Mouse (Mus musculus) limb, embryonic 13.5 days (tissue): ENCODE data around the gene Dazap2. TPM values are rescaled to one million over a fixed set of nuclear protein-coding genes. Genes with fewer than 3 reads are reported as not detected.
A peak's percentile ranks its signal among the peaks of the same experiment; 100 is the strongest.

Experiments
- ATAC-seq: fragments of 200-750 bp; cut with Nextera tagmentation; 2 replicates; pipeline ENCODE4 v1.8.0; 2017; ENCODE audit warnings: low read depth, moderate number of reproducible peaks, moderate TSS enrichment; ENCODE audit not compliant: low FRiP score
- H3K27ac ChIP-seq: fragments of 300-500 bp; sonication (generic); 2 replicates; pipeline ENCODE4 v1.5.1; 2015; ENCODE audit warnings: inconsistent platforms, mild to moderate bottlenecking, moderate library complexity
- H3K27me3 ChIP-seq: fragments of 300-500 bp; sonication (generic); 2 replicates; pipeline ENCODE4 v1.6.1; 2015; ENCODE audit warnings: mild to moderate bottlenecking, inconsistent platforms
- H3K36me3 ChIP-seq: fragments of 300-500 bp; sonication (generic); 2 replicates; pipeline ENCODE4 v1.6.1; 2015; ENCODE audit warnings: inconsistent platforms, mild to moderate bottlenecking, moderate library complexity
- H3K4me1 ChIP-seq: fragments of 300-500 bp; sonication (generic); 2 replicates; pipeline ENCODE4 v1.6.1; 2015; ENCODE audit warnings: inconsistent platforms
- H3K4me2 ChIP-seq: fragments of 300-500 bp; sonication (generic); replicated peaks from 2 replicates; pipeline ENCODE4 v1.6.1; 2015; ENCODE audit warnings: inconsistent platforms, mild to moderate bottlenecking, moderate library complexity
- H3K4me3 ChIP-seq: fragments of 300-500 bp; sonication (generic); 2 replicates; pipeline ENCODE4 v1.5.1; 2015; ENCODE audit warnings: moderate library complexity, mild to moderate bottlenecking, inconsistent platforms
- H3K9ac ChIP-seq: fragments of 300-500 bp; sonication (generic); 2 replicates; pipeline ENCODE4 v1.6.1; 2015; ENCODE audit warnings: mild to moderate bottlenecking, inconsistent platforms
- H3K9me3 ChIP-seq: fragments of 300-500 bp; sonication (generic); 2 replicates; pipeline ENCODE4 v1.6.1; 2016; ENCODE audit warnings: inconsistent platforms
- WGBS: fragments of 180-500 bp; shearing (Covaris S2); methylation state at CpG from one replicate; pipeline ENCODE4 v1.1.7; 2015; 5-methylcytosine and 5-hydroxymethylcytosine counted together
- polyA plus RNA-seq: library from polyadenylated mRNA; unstranded; fragments of >200 nt; fragmentation: Nextera tagmentation; extraction: Ambion mirVana; gene quantifications from 2 replicates; pipeline ENCODE4 v1.2.1, GENCODE M21; 2015

Dazap2 gene
- polyA plus RNA-seq, 1 experiment from 2014 or later, result 143 TPM

GRCm38 (mm10) chr15:100630126-100630525 is 15.0 kb downstream of the Dazap2 start:
- WGBS, result 62% methylated on average over 3 of the region's 3 CpGs

GRCm38 (mm10) chr15:100631454-100632170 is 16.5 kb downstream of the Dazap2 start:
- no peak overlapping the region for H3K4me3 ChIP-seq
- WGBS, result 82% methylated on average over 12 of the region's 12 CpGs
- H3K9ac ChIP-seq, result no peak overlapping the region
- no peaks in the 10 kb centered on the region for H3K36me3 ChIP-seq
- peaks cover 18% of the 10 kb centered on the region for H3K4me1 ChIP-seq
- ATAC-seq, result no peak
- no peak overlapping the region for H3K27ac ChIP-seq
- H3K27me3 ChIP-seq, result peaks cover 45% of the 10 kb centered on the region
- no peaks in the 10 kb centered on the region for H3K9me3 ChIP-seq
- no peak overlapping the region for H3K4me2 ChIP-seq

More at GRCm38 (mm10) chr15:100630126-100630525, 15.0 kb downstream of the Dazap2 start:
- Histone ChIP-seq H3K27ac (no peak overlapping the region), H3K9me3 (no peaks in the 10 kb centered on the region), H3K4me1 (peaks cover 11% of the 10 kb centered on the region), H3K4me3 (no peak overlapping the region), H3K9ac (no peak overlapping the region), H3K36me3 (no peaks in the 10 kb centered on the region), H3K4me2 (no peak overlapping the region), H3K27me3 (peaks cover 30% of the 10 kb centered on the region)
- no peak for ATAC-seq

- no peak overlapping the region for H3K9ac ChIP-seq
- H3K4me3 ChIP-seq, result no peak overlapping the region
- H3K4me2 ChIP-seq, result no peak overlapping the region
- H3K27me3 ChIP-seq, result peaks cover 52% of the 10 kb centered on the region
- ATAC-seq, result no peak
- H3K4me1 ChIP-seq, result peaks cover 25% of the 10 kb centered on the region
- WGBS, result 79% methylated on average over 5 of the region's 5 CpGs
- no peak overlapping the region for H3K27ac ChIP-seq
- no peaks in the 10 kb centered on the region for H3K9me3 ChIP-seq
- no peaks in the 10 kb centered on the region for H3K36me3 ChIP-seq
Observed at GRCm38 (mm10) chr15:100632323-100632722, 17.2 kb downstream of the Dazap2 start.

- Histone ChIP-seq H3K27me3 (peaks cover 62% of the 10 kb centered on the region), H3K4me1 (peaks cover 17% of the 10 kb centered on the region), H3K4me3 (no peak overlapping the region), H3K9me3 (no peaks in the 10 kb centered on the region), H3K9ac (no peak overlapping the region), H3K4me2 (no peak overlapping the region), H3K27ac (no peak overlapping the region), H3K36me3 (no peaks in the 10 kb centered on the region)
- ATAC-seq, result no peak
- WGBS, result 83% methylated on average over 10 of the region's 10 CpGs
Observed at GRCm38 (mm10) chr15:100633341-100633740, 18.2 kb downstream of the Dazap2 start.

GRCm38 (mm10) chr15:100635239-100635638 is 20.1 kb downstream of the Dazap2 start:
- peak overlapping the region; percentile 1; the same call in 1 of the 2 replicates for H3K4me2 ChIP-seq
- H3K36me3 ChIP-seq, result no peaks in the 10 kb centered on the region
- no peak overlapping the region for H3K9ac ChIP-seq
- H3K4me1 ChIP-seq, result peaks cover 15% of the 10 kb centered on the region
- WGBS, result 6% methylated on average over 9 of the region's 9 CpGs
- H3K9me3 ChIP-seq, result no peaks in the 10 kb centered on the region
- ATAC-seq, result no peak
- H3K27ac ChIP-seq, result no peak overlapping the region
- H3K27me3 ChIP-seq, result peaks cover 77% of the 10 kb centered on the region
- H3K4me3 ChIP-seq, result 0 out of 2 replicates have a peak overlapping the region, but pooled peaks have one; percentile 60

GRCm38 (mm10) chr15:100635851-100636645 is 20.9 kb downstream of the Dazap2 start:
- H3K4me1 ChIP-seq, result peaks cover 15% of the 10 kb centered on the region
- WGBS, result 4% methylated on average over 38 of the region's 38 CpGs
- no peaks in the 10 kb centered on the region for H3K36me3 ChIP-seq
- peak overlapping the region; percentile 60 for H3K4me3 ChIP-seq
- peak overlapping the region; percentile 65 for H3K9ac ChIP-seq
- peaks cover 80% of the 10 kb centered on the region for H3K27me3 ChIP-seq
- no peak overlapping the region for H3K27ac ChIP-seq
- H3K9me3 ChIP-seq, result no peaks in the 10 kb centered on the region
- H3K4me2 ChIP-seq, result peak overlapping the region; percentile 96
- ATAC-seq, result no peak

GRCm38 (mm10) chr15:100636700-100637501 is 21.8 kb downstream of the Dazap2 start, which contains the start of gene Smagp:
Smagp (minus strand) TSS chr15:100636940.
- no peak within 1 kb of the TSS for H3K27ac ChIP-seq
- peak within 1 kb of the TSS; percentile 65 for H3K9ac ChIP-seq
- no peak for ATAC-seq
- H3K4me2 ChIP-seq, result peak within 1 kb of the TSS; percentile 96
- H3K36me3 ChIP-seq, result no peaks in the 10 kb centered on the region
- peaks cover 78% of the 10 kb centered on the region for H3K27me3 ChIP-seq
- peak within 1 kb of the TSS; percentile 60 for H3K4me3 ChIP-seq
- H3K9me3 ChIP-seq, result no peaks in the 10 kb centered on the region
- under 1% methylated on average over 62 of the region's 77 CpGs for WGBS
- peaks cover 15% of the 10 kb centered on the region for H3K4me1 ChIP-seq

- Histone ChIP-seq H3K27ac (no peak overlapping the region), H3K9ac (no peak overlapping the region), H3K4me3 (no peak overlapping the region; the same call in 1 of the 2 replicates), H3K4me2 (no peak overlapping the region), H3K27me3 (peaks cover 72% of the 10 kb centered on the region), H3K4me1 (peaks cover 15% of the 10 kb centered on the region), H3K36me3 (no peaks in the 10 kb centered on the region), H3K9me3 (no peaks in the 10 kb centered on the region)
- 15% methylated on average over 6 of the region's 6 CpGs for WGBS
- no peak for ATAC-seq
Observed at GRCm38 (mm10) chr15:100637661-100638060, 22.5 kb downstream of the Dazap2 start.

- Histone ChIP-seq H3K4me3 (no peak overlapping the region), H3K27me3 (peaks cover 50% of the 10 kb centered on the region), H3K9ac (no peak overlapping the region), H3K36me3 (no peaks in the 10 kb centered on the region), H3K4me2 (no peak overlapping the region), H3K27ac (no peak overlapping the region), H3K9me3 (no peaks in the 10 kb centered on the region), H3K4me1 (peaks cover 15% of the 10 kb centered on the region)
- WGBS, result 74% methylated on average over 16 of the region's 16 CpGs
- no peak for ATAC-seq
Observed at GRCm38 (mm10) chr15:100639972-100640750, 25.0 kb downstream of the Dazap2 start.

GRCm38 (mm10) chr15:100641226-100641810 is 26.2 kb downstream of the Dazap2 start:
- H3K27me3 ChIP-seq, result peaks cover 38% of the 10 kb centered on the region
- no peak overlapping the region for H3K27ac ChIP-seq
- H3K4me3 ChIP-seq, result no peak overlapping the region
- no peak for ATAC-seq
- H3K4me1 ChIP-seq, result peaks cover 11% of the 10 kb centered on the region
- no peak overlapping the region for H3K9ac ChIP-seq
- H3K9me3 ChIP-seq, result no peaks in the 10 kb centered on the region
- H3K36me3 ChIP-seq, result no peaks in the 10 kb centered on the region
- 61% methylated on average over 11 of the region's 16 CpGs for WGBS
- H3K4me2 ChIP-seq, result no peak overlapping the region

- H3K4me2 ChIP-seq, result no peak overlapping the region
- no peak overlapping the region for H3K27ac ChIP-seq
- no peak overlapping the region for H3K9ac ChIP-seq
- ATAC-seq, result no peak
- H3K4me3 ChIP-seq, result no peak overlapping the region
- no peaks in the 10 kb centered on the region for H3K36me3 ChIP-seq
- peaks cover under 1% of the 10 kb centered on the region; the same call in 1 of the 2 replicates for H3K4me1 ChIP-seq
- H3K27me3 ChIP-seq, result peaks cover 27% of the 10 kb centered on the region
- WGBS, result 95% methylated on average over 5 of the region's 7 CpGs
- H3K9me3 ChIP-seq, result no peaks in the 10 kb centered on the region
Observed at GRCm38 (mm10) chr15:100642451-100642850, 27.3 kb downstream of the Dazap2 start.
